Mouse (Mus musculus): ENCODE results near the gene Atr.

Atr gene

DNA sequence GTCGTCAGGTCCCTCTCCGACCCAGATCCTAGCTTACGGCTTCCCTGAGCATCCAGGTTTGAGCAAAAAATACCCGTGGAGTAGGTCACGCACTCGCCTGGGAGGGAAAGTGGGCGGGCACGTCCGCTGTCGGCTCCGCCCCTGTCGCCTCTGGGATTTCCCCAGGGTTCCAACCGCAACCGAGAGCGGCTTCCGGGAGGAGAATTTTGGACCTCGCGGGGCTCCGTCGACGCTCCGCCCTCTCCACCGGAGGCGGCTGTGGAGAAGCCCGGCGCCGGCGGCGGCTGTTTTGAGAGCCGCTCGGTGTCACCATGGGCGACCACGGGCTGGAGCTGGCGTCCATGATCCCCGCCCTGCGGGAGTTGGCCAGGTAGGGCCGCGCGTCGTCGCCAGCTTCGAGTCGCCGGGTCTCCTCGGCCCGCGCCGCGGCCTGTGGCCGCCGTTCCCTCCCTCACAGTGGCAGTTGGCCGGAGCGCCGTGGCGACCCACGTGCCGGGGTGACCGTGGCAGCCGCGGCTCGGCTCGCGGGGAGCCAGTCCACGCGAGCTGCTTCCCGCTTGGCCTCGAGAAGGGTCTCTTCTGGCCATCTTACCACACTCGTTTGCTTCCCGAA is at the start of gene Atr:
TSS of gene Atr (plus strand) at position 184 of the 613 bp plus-strand sequence.
- peak; percentile 93 for DNase-seq (ENCODE audit: extremely low spot score, low spot score)

DNA sequence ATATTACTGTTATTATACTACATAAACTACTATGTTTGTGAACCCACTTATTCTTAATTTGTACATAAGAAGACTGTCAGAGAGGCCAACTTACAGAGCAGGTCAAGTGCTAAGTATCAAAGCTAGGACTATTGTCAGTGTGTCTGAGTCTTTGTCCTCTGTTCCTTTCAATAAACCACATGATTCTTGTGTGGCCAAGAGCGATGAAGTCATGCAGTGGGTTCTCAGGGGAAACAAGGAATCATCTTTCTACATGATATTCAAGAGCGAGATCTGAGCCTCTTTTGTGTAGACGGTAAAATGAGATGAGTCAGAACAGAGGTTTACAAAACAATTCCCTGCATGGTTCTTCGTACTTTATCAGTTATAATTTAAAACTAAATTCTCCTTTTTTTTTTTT is 47.8 kb upstream of the Atr start:
- DNase-seq (ENCODE audit: extremely low spot score, low spot score): no peak

DNA sequence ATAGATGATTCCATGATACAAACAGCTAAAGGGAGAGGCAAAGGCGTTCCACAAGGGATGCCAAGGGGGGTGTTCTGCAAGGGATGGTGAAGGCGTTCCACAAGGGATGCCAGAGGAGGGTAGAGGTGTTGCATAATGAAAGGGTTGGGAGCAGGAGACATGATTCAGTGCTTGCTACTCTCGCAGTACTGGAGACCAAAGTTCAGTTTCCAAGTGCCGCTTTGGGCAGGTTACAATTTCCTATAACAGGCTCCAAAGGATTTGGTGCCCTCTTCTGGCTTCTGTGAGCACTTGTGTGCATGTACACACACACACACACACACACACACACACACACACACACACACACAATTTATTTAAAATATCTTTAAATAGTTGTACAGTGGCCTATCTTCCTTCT is 45.6 kb upstream of the Atr start:
- no peak for DNase-seq (ENCODE audit: extremely low spot score, low spot score)

DNA sequence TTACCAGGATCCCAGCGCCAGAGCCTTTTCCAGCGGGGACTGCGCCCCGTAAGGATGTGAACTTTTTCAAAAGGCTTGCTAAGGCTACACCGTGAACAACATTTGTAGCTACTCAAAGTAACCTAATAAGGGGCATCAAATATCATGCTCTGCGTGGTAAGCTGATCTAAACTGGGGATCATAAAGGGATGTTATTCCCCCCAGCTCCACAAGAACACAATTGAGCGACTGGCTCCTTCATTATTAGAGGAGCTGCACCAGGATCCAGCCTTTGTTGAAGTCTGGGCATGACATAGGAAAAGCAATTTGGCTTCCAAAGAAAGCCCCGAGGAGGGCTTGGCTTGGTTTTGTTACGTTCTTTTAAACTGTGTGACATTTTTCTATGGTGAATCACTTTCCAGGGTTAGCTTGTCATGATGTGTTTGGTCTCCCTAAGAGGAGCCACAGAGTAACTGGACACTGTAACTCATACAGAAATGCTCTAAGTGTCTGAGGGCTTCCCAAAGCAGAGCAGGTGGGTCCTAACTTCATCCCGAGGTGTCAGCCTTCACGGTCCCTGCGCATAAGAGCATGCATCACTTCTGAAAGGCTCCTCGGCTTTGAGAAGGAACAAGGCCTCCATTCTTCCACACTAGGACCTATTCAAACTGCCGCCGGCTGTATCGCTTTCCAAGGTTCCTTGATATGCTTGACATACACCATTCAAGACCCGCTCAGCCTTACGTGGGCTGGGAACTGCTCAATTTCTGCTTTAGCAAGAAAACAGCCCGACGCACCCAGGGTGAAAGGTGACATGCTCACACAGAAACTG is 43.5 kb upstream of the Atr start:
- peak; percentile 20 for DNase-seq (ENCODE audit: extremely low spot score, low spot score)

DNA sequence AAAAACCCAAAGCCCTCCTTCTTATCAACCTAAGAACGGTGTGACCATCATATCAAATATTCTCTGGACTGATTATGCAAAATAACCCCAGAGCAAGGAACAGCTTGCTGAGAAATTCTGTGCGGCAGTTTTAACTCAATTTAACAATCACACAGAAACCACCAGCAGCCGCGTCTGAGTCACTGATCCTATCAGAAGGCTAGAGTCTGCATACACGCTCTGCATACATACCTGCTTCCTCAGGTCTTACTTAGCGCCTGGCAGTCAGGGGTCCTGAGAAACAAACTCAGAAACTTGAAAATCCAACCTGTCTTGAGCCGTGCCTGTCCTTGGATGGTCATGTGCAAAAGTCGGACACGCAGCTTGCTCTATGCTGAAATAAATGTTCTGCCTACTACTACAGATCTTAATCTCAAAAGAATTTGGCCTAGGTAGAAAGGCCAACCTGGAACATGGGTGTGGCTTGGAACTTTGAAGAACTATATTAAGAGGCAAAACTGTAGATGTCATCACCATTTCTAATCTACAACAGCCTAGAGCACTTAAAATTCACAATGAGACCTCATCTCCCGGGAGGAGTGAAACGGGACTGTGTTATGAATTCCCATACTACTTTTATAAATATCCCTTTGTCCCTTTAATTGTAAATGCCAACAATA is 42.3 kb upstream of the Atr start:
- no peak for DNase-seq (ENCODE audit: extremely low spot score, low spot score)

DNA sequence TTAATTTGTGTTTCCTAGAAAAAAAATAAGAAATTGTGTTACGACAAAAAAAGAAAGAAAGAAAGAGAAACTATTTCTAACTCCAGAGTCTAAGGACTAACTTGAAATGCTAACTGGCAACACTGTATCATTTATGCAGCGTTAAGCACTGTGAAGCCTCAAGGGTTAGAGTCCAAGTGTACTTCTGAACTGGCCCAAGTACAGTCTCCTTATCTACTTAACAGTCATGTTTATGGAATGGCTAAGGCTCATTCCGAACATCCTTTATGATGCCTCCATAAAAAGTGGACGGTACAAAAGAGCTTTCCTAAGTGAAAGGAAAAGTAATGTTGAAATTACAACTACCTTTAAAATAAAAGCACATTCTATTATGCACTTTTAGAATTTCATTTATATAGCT is 41.7 kb upstream of the Atr start:
- no peak for DNase-seq (ENCODE audit: extremely low spot score, low spot score)

DNA sequence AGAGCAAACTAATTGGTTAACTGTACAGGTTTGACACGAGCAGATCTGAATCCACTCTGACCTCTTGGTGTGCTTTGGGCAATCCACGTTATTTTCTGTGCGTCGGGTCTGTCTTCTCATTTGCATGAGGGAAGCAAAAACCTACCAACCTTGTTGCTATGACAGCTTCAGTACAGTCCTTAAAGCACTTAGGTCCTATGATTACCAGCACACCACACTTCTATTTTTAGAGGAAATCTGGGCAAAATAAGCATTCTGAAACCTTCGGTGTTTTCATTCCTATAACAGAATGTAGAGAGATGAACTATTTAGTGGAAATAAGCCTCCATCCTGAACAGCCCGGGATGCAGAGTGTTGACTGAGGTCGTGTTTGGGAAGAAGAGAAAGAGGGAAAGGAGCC is 34.9 kb upstream of the Atr start:
- DNase-seq (ENCODE audit: extremely low spot score, low spot score): no peak

DNA sequence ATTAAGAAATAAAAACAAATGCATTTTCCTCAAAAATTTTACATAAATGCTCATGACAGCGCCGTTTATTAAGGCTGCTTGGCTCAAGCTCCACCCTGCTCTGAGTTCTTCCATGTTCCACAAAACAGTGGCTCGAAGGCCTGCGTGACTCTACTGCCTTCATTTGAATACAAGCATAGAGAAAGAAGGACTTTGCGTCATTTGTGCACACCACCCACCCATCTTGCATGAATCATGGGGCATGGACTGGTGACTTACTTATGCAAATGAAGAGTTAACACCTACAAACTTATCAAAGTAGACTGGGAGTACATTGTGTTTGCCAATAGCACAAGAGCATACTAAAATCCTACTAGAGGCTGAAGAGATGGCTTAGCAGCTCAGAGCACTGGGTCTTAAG is 29.8 kb upstream of the Atr start:
- no peak for DNase-seq (ENCODE audit: extremely low spot score, low spot score)

DNA sequence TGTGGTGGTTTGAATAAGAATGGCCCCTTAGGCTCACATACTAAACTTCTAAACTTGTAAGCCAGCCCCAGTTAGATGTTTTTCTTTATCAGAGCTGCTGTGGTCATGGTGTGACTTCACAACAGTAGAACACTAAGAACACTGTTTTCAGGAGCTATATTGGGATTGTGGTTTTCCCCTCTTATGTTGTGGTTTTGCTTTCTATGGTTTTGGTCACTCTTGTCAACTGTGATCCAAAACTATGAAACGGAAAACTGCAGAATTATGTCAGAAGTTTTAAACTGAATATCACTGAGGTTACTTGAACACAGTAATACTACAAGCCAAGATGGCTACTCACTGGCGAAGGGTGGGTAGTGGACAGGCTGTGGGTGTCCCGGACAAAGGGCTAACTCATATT is 24.6 kb upstream of the Atr start:
- DNase-seq (ENCODE audit: extremely low spot score, low spot score): no peak

DNA sequence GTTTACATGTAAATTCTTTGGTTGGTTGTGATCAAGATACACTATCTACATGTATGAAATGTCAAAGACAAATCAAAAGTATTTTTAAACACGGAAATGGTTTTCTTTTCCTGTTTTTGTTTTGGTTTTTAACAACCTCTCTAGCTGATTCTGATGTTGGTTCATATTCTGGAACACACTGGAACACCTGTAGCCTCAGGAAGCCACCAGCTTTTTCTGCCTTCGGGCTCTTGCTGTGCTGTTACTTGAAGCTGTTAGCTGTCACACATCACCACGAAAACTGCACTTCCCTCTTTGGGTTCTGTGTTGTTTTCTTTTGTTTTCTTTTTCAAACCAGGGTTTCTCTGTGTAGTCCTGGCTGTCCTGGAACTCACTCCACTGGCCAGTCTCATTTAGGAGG is 22.6 kb upstream of the Atr start:
- DNase-seq (ENCODE audit: extremely low spot score, low spot score): no peak

DNA sequence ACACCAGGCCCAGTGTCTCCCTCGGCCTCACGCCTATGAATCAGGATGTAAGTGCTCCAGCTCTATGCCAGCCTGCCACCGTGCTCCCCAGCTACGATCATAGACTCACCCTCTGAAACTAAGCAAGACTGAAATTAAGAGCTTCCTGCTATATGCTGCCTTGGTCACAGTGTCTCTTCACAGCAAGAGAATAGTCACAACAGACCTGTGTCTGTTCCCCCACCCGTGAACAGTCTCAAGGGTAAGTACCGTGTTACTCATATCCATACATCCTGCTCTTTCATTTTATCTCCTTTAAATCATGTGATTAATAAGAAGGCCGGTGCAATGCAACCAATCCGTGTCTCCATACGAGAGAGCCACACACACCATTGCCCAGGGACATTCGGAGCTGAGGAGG is 21.7 kb upstream of the Atr start:
- no peak for DNase-seq (ENCODE audit: extremely low spot score, low spot score)

DNA sequence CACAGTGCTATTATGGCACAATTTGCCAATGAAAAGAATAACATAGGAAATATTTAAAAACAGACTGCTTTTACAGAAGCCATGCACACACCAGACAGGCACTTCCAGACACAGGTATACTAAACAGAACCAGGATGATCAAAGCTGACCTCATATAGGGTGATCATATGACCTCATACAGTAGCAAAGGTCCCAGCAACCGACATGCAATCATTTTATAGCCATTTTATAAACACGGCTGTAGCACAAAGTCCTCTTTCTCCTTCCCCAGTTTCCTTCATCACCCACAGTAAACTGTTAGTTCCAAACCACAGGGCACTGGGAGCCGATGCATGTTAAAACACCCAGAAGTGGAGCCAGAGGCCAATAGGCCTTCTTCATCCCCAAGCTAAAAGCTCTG is 18.0 kb upstream of the Atr start:
- DNase-seq (ENCODE audit: extremely low spot score, low spot score): no peak

DNA sequence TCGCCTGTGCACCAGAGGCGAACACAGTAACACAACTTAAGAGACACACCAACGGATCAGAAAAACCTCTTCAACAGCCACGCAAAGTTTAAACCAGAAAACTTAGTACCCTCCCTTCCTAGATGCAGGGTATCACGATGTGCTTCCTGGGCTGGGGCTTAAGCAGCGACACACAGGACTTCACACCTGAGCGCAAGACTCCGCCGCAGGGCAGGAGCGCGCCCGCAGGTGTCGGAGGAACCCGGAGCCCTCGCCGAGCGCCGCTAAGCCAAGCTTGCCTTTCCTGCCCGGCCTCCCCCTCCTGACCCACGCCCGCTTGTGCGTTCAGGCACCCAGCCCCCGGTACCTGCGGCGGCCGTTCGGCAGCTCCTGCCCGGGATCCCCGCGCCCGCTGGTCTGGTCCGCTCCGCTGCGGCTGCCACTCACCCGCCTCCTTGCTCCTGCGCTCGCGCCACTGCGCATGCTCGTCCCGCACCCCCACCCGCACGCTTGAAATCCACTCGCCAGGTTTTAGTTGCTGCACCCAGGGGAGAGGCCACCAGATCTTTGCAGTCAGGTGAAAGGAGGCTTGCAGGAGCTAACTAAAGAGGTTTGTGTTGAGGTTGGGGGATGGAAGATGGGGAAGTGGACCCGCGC is 12.5 kb upstream of the Atr start, which contains the start of gene Pls1:
TSS of gene Pls1 (minus strand) at position 487 of the 636 bp plus-strand sequence.
- DNase-seq (ENCODE audit: extremely low spot score, low spot score): peak; percentile 91

DNA sequence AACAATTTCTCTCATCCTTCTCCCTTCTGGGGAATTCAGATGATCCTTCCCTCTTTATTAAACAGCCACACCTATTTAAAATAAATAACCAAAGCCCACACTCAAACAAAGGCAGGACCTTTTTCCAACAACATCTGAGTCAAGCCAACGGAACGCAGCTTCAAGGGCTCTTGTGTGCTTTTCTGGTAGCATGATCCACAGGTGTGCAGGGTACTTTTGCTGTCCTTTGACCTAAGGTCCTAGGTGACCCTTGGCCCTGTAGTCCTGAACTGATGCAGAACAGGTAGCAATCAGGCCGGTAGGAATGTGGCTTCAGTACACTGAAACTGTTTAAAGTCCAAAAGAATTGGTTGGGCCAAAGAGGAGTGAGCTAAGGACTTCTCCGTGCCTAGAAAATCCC is 11.7 kb upstream of the Atr start:
- DNase-seq (ENCODE audit: extremely low spot score, low spot score): no peak

DNA sequence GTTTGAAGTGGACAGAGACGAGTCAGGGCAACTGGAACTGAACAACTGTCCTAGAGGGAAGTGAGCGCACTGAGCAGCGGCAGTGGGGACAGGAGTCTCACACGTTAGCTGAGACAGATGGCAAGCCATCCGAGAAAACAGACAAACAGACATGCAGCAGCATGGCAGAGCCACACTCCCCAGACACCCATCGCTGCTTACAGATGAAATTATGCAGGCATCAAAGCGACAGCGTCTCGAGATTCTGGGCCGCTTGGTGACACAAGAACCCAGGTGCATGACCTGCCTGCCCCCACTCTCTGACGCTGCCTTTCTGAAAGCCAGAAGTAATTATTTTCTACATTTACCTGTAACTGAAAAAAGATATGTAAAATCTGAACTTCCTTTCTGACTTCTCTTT is 5.7 kb upstream of the Atr start:
- no peak for DNase-seq (ENCODE audit: extremely low spot score, low spot score)

DNA sequence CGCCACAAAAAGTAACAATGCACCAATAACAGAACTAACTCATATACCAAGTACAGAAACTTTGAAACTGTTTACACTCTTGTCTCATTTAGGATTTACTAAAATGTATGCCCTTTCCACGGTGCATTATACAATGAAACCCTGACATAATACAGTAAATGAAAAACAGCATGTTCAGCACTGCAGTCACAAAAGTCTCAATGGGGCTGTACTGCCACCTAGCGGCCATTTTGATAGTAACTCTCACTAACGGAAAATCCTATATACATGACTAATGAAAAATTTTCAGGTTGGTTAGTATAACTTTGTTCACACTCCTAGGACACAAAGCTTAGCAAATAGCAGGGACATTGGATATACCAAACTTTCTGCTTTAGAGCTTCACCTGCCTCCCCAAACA is 4.5 kb upstream of the Atr start:
- DNase-seq (ENCODE audit: extremely low spot score, low spot score): peak; percentile 82

DNA sequence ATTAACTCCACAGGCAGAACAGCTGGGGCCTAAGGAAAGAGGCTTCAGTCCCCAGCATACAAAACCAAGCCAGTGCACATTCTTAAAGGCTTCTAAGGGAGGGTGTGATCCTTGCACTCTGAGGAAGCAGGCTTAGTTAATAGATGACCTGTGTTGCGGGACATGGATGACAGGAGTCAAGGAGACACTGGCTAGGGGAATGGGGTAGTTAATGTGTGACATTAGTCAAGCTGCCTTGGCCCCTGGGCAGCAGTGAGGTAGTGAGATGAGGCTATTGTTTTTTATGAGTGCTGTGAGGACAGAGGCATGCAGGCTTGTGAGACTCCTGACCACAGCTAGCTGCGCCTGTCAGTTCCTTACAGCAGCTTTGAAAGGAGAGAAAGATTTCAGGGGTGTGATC is 2.5 kb upstream of the Atr start:
- DNase-seq (ENCODE audit: extremely low spot score, low spot score): no peak

DNA sequence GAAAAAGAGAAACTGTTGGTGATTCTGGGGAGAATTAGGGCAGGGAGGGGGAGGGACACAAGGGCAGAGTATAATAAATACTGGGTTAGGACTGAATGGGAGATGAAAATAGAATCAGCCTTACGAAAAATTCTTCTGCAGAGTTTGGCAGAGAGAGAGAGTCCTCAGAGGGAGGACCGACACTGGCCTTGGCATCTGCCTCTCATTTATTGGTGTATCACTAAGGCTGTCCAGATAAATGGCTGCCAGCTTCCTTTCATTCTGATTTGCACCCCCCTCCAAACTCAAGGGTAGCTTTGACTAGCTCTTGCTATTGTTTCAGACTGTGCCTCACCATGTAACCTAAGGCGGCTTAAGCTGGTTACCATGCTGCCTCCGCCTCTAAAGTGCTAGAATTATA is 1.4 kb upstream of the Atr start:
- DNase-seq (ENCODE audit: extremely low spot score, low spot score): no peak

DNA sequence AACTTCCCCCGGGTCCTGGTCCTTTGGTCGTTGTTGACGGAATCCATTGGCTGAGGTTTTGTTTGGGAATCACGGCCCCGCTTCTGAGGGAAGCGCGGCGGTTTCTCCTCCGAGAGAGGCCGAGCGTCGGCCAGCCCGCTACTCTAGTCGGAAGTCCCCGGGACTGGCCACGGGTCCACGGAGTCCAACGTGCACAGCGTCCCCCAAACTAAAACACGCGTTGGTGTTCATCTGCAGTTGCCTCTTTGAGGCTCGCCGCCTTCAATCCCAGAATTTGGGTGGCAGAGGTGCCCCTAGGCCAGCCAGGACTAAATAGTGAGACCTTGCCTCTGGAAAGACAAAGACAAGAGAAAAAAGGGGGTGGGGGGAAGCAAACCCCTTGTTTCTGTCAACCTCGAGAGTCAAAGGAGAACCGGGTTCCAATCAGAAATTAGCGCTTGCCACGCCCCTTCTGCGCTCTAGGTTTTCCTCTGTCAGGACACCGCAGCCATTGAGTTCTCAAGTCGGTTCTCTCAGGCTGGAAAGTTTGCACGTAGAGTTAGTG is 702 bp downstream of the Atr start:
- peak; percentile 63 for DNase-seq (ENCODE audit: extremely low spot score, low spot score)

DNA sequence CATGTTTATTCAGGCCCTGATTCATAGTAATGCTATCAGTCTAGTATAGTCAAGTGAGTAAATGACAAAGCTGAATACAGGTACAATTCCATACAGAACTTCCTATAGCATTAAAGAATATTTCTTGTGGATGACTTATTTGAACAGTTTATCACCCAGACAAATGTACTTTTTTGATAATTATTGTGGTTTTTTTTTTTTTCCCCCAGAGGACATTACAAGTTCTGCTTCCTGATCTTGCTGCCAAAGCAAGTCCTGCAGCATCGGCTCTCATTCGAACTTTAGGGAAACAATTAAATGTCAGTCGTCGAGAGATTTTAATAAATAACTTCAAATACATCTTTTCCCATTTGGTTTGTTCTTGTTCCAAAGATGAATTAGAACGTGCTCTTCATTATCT is 20.8 kb downstream of the Atr start:
- no peak for DNase-seq (ENCODE audit: extremely low spot score, low spot score)

DNA sequence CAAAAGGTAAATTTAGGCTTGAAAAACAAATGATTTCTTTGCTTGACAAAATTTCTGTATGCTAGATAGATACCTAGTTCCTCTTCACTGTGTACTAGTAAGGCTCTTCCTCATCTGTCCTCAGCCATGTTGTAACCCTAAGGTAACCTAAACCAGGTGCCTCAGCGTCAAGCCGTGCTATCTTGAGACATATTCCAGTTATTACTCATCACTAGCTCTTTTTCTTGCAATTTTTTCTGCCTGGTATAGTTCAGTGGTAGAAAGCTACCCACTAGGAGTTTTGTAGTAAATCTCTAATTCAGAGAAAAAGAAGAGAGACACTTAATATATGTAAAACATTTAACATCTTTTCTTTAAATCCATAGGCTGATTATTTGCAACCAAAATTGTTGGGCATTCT is 25.4 kb downstream of the Atr start:
- DNase-seq (ENCODE audit: extremely low spot score, low spot score): no peak

DNA sequence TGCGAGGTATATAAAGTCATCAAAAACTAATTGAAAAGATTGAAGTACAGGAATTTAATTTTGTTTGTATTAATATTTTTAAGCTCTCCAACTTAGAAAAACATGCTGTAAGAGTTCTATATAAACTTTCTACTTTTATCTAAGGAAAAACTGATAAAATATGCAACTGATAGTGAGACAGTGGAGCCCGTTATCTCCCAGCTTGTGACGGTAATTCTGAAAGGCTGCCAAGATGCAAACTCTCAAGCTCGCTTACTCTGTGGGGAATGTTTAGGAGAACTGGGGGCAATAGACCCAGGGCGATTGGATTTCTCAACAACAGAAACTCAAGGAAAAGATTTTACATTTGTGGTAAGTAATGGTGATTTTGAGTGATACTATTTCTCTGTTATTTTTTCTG is 40.0 kb downstream of the Atr start:
- DNase-seq (ENCODE audit: extremely low spot score, low spot score): no peak

Measured in neural tube, embryonic 10.5 days (tissue).